Mouse (Mus musculus): ENCODE data around the gene Cartpt. TPM values are rescaled to one million over a fixed set of nuclear protein-coding genes. Genes with fewer than 3 reads are reported as not detected.

The Cartpt gene
- total RNA-seq (2023) = not detected

DNA sequence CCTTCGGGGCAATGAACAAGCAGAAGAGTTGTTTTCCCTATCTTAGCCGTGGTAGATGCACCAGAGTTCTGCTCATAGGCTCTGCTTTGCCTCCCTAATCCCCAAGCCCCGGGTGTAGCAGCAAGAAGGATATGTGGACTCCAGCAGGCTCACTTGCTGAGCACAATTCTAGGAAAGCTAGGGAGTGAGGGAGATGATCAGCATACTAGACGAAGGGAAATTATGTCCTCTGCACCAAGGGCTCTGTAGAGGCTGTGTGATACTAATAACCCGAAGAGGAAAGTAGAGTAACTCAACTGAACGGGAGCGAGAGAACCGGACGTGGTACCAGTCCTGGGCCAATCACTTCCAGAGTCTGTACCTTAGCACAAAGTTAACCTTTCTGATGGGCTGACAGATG, at the start of gene Cartpt:
TSS of gene Cartpt (minus strand) at position 127 of the 400 bp plus-strand sequence.

Other genes starting within 250 kb of the Cartpt start
- 10 to 100 TPM; 11.0 to 16.2 TPM for gene Mccc2, start 114.5 kb upstream of the Cartpt start, total RNA-seq (2023)
- gene Bdp1, start 203.0 kb upstream of the Cartpt start, total RNA-seq (2023) = 10 to 100 TPM; 82.8 to 88.5 TPM
- 1 to 10 TPM; 1.6 to 2.7 TPM for gene Serf1, start 206.9 kb upstream of the Cartpt start, total RNA-seq (2023)
- 10 to 100 TPM; 69.1 to 71.9 TPM for gene Smn1, start 223.8 kb upstream of the Cartpt start, total RNA-seq (2023)

Data from T-cell, adult 66 days (primary cell).